Mouse (Mus musculus): ENCODE results near the gene Cmtm7. TPM values are rescaled to one million over a fixed set of nuclear protein-coding genes. Genes with fewer than 3 reads are reported as not detected.
"Not testable (repeated sequence)": the region's sequence is repeated elsewhere in the genome, so short reads cannot be mapped to it uniquely, and the experiment has no call there.

Gene Cmtm7
- total RNA-seq, 4 experiments from 2014 or later = 29.9 to 46.1 (median 34.1) TPM

DNA sequence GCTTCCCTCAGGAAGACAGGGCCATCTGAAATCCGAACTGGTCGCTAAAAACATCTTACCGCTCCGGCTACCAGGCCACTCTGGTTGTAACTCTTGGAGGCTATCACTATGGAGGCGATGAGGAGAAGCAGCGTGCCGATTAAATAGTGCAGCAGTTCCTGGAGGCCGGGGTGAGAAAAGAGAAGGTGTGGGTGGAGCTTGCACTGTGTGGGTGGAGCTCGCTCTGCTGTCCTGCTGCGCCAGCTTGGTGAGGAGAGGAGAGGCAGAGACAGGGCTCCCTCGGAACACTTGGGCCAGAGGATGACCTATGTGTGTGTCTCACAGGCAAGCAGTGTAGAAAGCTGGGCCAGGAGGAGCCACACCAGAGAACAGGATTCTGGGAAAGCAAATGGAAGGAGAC lies 19.8 kb downstream of the Cmtm7 start:
- no peak for DNase-seq

DNA sequence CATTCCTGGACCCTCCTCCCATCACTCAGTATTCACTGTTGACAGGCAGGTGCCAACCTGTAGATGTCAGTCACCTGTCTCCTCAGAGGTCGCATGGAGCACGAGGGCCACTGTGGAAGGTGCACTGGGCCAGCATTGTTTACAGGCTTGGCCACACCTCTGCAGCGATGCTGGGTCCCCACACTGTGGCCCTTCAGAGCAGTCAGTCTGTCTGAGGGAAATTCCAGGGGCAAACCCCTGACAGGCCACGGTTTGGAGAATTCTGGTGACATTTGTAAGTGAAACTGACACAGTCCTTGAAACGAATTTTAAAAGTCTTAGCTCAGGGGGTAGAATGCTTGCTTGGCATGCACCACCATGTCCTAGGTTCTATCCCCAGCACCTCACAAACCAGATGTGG lies 21.3 kb downstream of the Cmtm7 start:
- DNase-seq = no peak

- DNase-seq = no peak
Observed at GRCm38 (mm10) chr9:114759886-114760285, 21.8 kb downstream of the Cmtm7 start.

GRCm38 (mm10) chr9:114758801-114759200 lies 22.9 kb downstream of the Cmtm7 start:
- DNase-seq = no peak

GRCm38 (mm10) chr9:114758272-114758671 lies 23.4 kb downstream of the Cmtm7 start:
- no peak for DNase-seq

GRCm38 (mm10) chr9:114752863-114753484 lies 28.7 kb downstream of the Cmtm7 start:
- peak; percentile 93 for DNase-seq

DNA sequence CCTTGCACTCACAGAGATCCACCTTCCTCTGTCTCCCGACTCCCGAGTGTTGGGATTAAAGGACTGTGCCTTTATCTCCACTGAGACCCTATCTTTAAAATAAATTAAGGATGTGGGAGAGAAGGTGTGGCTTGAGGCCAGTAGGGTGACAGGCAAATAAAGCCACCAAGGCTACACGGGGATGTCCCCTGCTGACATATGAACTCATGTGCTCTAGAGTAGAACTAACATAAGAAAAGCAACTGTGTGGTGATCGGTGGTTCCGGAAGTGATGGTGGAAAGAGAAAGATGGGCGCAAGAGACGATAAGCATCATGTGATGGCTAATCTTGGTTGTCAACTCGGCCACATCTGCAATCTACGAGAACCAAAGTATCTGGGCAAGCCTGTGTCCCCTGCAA lies 29.3 kb downstream of the Cmtm7 start:
- no peak for DNase-seq

DNA sequence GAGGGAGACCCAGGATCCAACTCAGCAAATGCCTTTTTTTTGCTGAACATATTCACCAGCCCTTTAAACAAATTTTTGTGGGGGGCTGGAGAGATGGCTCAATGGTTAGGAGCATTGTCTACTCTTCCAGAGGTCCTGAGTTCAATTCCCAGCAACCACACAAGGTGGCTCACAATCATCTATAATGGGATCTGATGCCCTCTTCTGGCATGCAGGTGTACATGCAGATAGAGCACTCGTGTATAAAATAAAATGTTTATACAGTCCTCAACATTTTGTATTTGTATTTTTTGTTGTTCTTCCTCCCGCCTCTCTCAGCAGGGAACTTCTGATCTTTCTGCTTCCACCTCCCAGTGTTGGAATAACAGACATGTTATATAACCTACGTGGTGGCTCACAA lies 30.1 kb downstream of the Cmtm7 start:
- DNase-seq = no peak

DNA sequence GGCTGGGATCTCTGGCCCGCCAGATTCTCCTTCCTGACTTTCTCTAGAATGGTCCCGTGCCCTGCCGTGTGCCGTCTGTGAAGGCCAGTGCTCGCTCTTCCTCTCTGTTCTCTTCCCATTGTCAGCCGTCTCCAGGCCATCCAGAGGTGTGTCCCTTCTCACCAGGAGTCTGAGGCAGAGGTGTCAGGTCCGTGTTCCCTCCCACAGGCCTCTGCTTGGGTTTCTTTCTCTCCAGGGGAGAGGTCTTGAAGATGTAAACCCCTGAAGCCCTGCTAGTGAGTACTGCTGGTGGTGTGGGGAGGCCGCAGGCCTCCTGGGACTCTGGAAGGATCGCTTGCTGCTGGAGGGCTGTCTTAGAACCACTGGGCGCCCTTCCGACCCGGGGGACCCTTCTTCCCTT lies 34.2 kb downstream of the Cmtm7 start:
- no peak for DNase-seq

DNA sequence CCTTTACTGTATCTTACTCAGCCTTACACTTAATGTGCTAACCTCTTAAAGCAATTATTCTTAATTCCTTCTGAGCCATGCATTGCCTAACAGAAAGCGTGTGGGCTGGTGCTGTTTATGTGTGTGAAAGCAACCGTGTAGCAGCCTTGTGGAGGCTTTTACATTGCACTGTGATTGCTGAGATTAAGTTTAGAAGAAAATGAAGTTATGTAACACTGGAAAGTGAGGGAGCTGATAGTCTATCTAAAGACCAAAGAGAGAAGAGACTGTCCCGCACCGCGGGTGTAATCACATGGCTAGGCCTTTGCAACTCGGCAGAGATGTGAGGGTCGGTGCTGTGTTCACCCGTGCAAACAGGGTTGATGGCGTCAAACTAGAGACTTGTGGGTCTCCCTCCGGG lies 34.6 kb downstream of the Cmtm7 start:
- DNase-seq = no peak

DNA sequence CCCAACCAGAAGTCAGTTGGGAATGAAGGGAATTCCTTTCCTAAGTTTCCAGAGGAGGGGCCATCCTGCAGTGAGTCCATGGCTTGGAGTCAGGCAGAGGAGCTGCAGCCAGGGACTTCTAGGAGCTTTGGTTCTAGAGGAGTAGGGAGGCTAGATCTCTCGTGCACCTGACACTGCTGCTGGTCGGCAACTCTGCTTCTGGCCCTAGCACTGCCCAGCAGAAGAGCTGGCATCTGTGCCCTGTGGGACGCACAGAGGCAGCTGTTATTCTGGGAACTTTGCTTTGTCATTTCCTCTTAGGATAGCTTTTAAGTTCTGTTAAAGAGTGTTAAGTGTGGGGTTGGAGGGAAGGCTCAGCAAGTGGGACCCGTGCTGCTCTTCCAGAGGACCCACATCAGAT lies 36.0 kb downstream of the Cmtm7 start:
- no peak for DNase-seq

DNA sequence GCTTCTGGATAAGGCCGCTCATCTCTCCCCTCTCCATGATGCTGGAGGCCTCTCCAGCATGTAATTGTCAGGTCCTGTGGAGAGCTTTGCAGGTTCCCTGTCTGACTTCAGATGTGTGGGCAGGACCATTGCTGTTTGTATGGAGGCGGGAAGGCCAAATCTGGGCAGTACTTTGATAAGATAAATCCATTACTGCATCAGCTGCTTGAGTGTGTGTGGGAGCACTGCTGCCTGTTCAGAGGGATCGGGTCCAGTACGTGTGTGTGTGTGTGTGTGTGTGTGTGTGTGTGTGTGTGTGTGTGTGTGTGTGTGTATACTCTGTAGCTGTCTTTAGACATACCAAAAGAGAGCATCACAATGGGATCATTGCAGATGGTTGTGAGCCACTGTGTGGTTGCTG lies 36.5 kb downstream of the Cmtm7 start:
- DNase-seq = no peak

GRCm38 (mm10) chr9:114742731-114743130 lies 38.9 kb downstream of the Cmtm7 start:
- no peak for DNase-seq

- DNase-seq = no peak
Observed at GRCm38 (mm10) chr9:114740336-114740735, 41.3 kb downstream of the Cmtm7 start.

- peak; percentile 43 for DNase-seq
Observed at GRCm38 (mm10) chr9:114736442-114736841, 45.2 kb downstream of the Cmtm7 start.

- no peak for DNase-seq
Observed at GRCm38 (mm10) chr9:114733238-114733637, 48.4 kb downstream of the Cmtm7 start.

DNA sequence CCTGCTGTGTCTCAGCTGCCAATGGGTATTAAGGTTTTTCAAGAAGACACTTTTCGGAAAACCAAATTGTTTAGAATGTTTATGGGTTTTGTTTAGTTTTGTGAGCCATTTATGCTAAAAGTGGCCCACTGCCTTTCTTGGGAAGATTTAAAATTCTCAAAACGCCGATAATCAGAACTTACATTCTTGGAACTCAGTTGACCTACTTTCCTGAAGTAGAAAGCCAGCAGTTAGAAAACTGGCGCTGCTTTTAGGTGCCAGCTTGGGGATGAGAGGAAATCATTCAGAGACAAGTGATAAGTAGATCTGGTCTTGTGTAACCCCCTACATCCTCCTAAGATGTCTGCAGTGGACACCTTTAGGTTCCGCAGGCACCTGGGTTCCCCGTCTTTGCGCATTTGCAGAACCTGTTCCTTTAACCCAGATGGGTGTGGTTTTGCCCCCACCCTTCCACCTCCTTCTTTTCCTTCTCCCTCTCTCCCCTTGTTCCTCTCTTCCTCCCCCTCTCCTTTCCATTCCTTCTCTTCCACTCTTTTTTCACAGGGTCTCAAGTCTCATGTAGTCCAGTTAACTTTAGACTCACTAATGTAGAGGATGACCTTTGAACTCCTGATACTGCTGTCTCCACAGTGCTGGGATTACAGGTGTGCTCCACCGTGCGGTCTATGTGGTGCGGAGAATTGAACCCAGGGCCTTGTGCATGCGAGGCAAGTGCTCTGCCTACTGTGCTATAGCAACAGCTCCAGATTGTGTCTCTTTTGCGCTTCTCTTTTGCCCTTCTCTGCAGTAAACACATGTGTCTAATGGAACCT lies 49.6 kb downstream of the Cmtm7 start:
- no peak for DNase-seq

GRCm38 (mm10) chr9:114731011-114731755 lies 50.5 kb downstream of the Cmtm7 start, which contains the start of gene Cmtm6:
Gene Cmtm6, plus strand, starts transcription at chr9:114731116.
- peak; percentile 96 for DNase-seq

- no peak for DNase-seq
Observed at GRCm38 (mm10) chr9:114729911-114730805, 51.5 kb downstream of the Cmtm7 start.

DNA sequence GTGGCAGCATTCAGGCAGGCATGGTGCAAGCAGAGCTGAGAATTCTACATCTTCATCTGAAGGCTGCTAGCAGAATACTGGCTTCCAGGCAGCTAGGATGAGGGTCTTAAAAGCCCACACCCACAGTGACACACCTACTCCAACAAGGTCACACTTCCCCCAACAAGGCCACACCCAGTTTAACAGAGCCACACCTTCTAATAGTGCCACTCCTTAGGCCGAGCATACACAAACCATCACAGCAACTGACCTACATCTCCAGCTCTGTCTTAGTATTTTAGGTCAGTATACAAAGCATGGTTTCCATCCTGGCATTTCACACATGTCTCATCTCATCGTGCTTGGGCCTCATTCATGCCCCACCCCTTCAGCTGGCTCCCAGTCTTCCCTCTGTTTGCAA lies 53.2 kb downstream of the Cmtm7 start:
- not testable (repeated sequence) for DNase-seq

DNA sequence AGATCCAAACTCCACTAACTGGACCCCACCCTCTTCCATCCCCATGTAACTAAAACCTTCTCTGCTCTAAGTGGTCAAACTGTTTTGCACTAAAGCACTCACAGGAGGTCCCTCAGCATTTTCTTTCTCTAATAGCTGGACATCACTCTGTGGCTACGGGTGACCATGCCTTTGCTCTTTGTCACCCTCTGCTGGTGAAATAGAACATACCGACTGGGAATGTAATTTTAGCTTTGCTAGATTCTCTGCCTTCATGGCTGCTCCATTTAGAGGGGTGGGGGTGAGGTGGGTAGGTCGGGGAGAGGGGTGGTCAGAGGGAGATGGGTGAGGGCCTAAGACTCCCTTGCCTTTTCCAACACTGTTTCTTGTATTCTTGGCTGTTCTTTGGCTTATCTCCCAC lies 54.3 kb downstream of the Cmtm7 start:
- DNase-seq = no peak

DNA sequence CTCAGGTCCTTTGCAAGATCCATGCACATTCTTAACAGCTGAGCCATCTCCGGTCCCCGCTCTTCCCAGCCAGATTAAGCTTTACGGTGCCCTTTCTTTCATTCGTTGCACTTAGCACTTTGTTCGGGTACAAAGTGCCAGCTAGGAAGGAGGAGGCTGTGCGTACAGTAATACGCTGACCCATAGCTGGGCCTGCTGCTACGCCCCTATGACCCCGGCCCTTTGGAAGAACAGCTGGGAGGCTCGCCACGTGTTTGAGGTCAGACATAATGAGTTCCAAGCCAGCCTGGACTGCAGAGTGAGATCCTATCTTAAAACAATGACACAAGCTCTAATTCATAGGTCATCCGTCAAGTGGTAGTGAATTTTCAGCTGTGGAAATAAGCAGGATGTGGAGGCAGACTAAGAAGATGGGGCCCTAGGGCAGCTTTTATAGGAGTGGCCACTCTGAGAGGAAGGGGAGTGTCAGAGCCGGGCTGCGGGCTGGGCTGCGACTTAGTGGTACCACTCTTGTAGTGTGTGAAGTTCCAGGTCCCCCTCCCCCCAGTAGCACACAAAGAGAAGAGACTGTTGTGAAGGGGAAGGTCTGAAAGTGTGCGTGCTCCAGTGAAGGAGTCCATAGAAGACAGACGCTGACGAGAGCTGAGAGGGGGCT lies 64.9 kb downstream of the Cmtm7 start:
- no peak for DNase-seq

Measured in adrenal gland, adult 8-10 months (tissue).